Mouse (Mus musculus): Measurements from ENCODE around the gene Tmem50b.

DNA sequence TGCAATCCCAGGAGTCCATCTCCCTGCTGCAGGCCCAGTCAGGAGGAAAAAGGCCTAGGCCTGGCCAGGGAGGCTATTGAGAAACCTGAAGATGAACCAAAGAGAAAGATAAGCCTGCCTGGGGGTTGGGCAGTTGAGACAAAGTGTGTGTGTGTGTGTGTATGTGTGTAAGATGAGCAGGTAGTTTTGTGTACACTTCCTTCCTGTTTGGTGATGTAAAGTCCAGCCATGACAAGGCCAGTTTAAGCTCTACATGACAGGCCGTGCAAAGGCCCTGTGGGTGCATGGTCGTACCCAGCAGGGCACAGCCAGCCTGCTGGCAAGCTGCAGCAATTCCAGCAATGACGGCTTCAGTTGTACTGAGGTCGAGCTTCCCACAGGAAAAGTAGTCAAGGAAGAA lies 32.1 kb upstream of the Tmem50b start:
- TF ChIP-seq POLR2A (IDR thresholded peaks at IDR 0.05; ENCODE audit: borderline replicate concordance, extremely low read depth, low read depth, low read length) (no peak), CTCF (IDR thresholded peaks at IDR 0.05; ENCODE audit: insufficient read depth, low read length) (no peak)
